In genomic region chr7:46396928-46397731, GRCm38 (mm10) we compare ENCODE assay signal across 9 mouse cellular contexts. TPM values are rescaled to one million over a fixed set of nuclear protein-coding genes. Genes with fewer than 3 reads are reported as not detected.
A peak's percentile ranks its signal among the peaks of the same experiment; 100 is the strongest.
DNase-seq lines count a peak whose midpoint lies in the region; ATAC-seq lines count a peak whose summit lies in the region.
"Had no signal": no experiment of that assay in that cellular context is flagged by ENCODE, and none has a peak within 500 bp of the region (broad histone marks: within the 10 kb centered on the region; RNA-seq: fewer than 3 reads in every experiment).

No protein-coding gene starts in this region.

- 3% methylated on average over 63 of the region's 64 CpGs for WGBS in liver, embryonic 11.5 days
- WGBS in intestine, embryonic 14.5 days: 2% methylated on average over 64 of the region's 64 CpGs
- 2% methylated on average over 62 of the region's 64 CpGs for WGBS in stomach, embryonic 15.5 days

- 0 out of 2 replicates have a peak, but pooled peaks cover 6% of the 10 kb centered on the region for H3K4me1 ChIP-seq in liver, embryonic 11.5 days (replicated peaks; ENCODE audit: control insufficient read depth, insufficient read depth, low read length)
- 0 out of 2 replicates have a peak, but pooled peaks cover 3% of the 10 kb centered on the region for H3K4me1 ChIP-seq in intestine, embryonic 14.5 days (replicated peaks; ENCODE audit: control insufficient read depth, insufficient read depth, low read length)
- H3K4me1 ChIP-seq in stomach, embryonic 15.5 days: peaks cover 23% of the 10 kb centered on the region; the same call in 1 of the 2 replicates

- no peak overlapping the region for H3K9ac ChIP-seq in liver, embryonic 11.5 days (ENCODE audit: low read depth, low read length)
- no peak overlapping the region for H3K9ac ChIP-seq in intestine, embryonic 14.5 days (ENCODE audit: low read length)
- H3K9ac ChIP-seq in stomach, embryonic 15.5 days: no peak overlapping the region
- H3K9ac ChIP-seq: liver, embryonic 15.5 days had no signal

- H3K27ac ChIP-seq in liver, embryonic 11.5 days (ENCODE audit: low read depth, low read length): no peak overlapping the region
- H3K27ac ChIP-seq in intestine, embryonic 14.5 days (ENCODE audit: low read depth): no peak overlapping the region
- H3K27ac ChIP-seq in stomach, embryonic 15.5 days: no peak overlapping the region
- H3K27ac ChIP-seq: liver, embryonic 15.5 days had no signal

- H3K9me3 ChIP-seq in liver, embryonic 11.5 days (ENCODE audit: control insufficient read depth, low read length): no peaks in the 10 kb centered on the region
- no peaks in the 10 kb centered on the region for H3K9me3 ChIP-seq in intestine, embryonic 14.5 days (ENCODE audit: control insufficient read depth, low read length)
- H3K9me3 ChIP-seq in stomach, embryonic 15.5 days: no peaks in the 10 kb centered on the region
- H3K9me3 ChIP-seq: liver, embryonic 15.5 days had no signal

- H3K27me3 ChIP-seq in liver, embryonic 11.5 days (replicated peaks; ENCODE audit: control insufficient read depth, insufficient read depth, low read length): peaks cover 68% of the 10 kb centered on the region
- peaks cover 76% of the 10 kb centered on the region for H3K27me3 ChIP-seq in intestine, embryonic 14.5 days (replicated peaks; ENCODE audit: control insufficient read depth, insufficient read depth, low read length)
- peaks cover 67% of the 10 kb centered on the region for H3K27me3 ChIP-seq in stomach, embryonic 15.5 days (replicated peaks)

- peak overlapping the region; percentile 79 for H3K4me2 ChIP-seq in liver, embryonic 11.5 days
- H3K4me2 ChIP-seq in intestine, embryonic 14.5 days (ENCODE audit: low read length): peak overlapping the region; percentile 78
- peak overlapping the region; percentile 91 for H3K4me2 ChIP-seq in stomach, embryonic 15.5 days

- peak overlapping the region; percentile 49 for H3K4me3 ChIP-seq in liver, embryonic 11.5 days (ENCODE audit: low read depth, low read length)
- peak overlapping the region; percentile 39 for H3K4me3 ChIP-seq in intestine, embryonic 14.5 days (ENCODE audit: low read depth, low read length)
- peak overlapping the region; percentile 46 for H3K4me3 ChIP-seq in stomach, embryonic 15.5 days (replicated peaks)

- no peaks in the 10 kb centered on the region for H3K36me3 ChIP-seq in liver, embryonic 11.5 days (ENCODE audit: control insufficient read depth, insufficient read depth, low read length)
- H3K36me3 ChIP-seq in intestine, embryonic 14.5 days (ENCODE audit: control insufficient read depth, insufficient read depth, low read length): no peaks in the 10 kb centered on the region
- H3K36me3 ChIP-seq in stomach, embryonic 15.5 days: no peaks in the 10 kb centered on the region
- H3K36me3 ChIP-seq: liver, embryonic 15.5 days had no signal

- ATAC-seq in liver, embryonic 11.5 days (replicated peaks; ENCODE audit: low FRiP score): no peak
- ATAC-seq in intestine, embryonic 14.5 days (replicated peaks; ENCODE audit: low FRiP score, low TSS enrichment, low read depth): peak; percentile 50
- ATAC-seq in megakaryocyte-erythroid progenitor cell, adult 5-6 weeks (replicated peaks; ENCODE audit: low FRiP score, low TSS enrichment, poor library complexity, severe bottlenecking): 0 out of 2 replicates have a peak, but pooled peaks have one; percentile 3
- ATAC-seq in stomach, embryonic 15.5 days (ENCODE audit: insufficient read depth, low FRiP score, low read depth): no peak

- DNase-seq in liver, embryonic 11.5 days (ENCODE audit: low spot score): no peak
- DNase-seq in liver: no peak
- DNase-seq in cerebellum, postnatal 14 days: peak; percentile 74 to 81
- DNase-seq in intestine, embryonic 14.5 days (ENCODE audit: low spot score): no peak
- no peak for DNase-seq in kidney, adult 18-20 months
- DNase-seq in spleen, postnatal 14 days (ENCODE audit: low spot score in 2 of 2): no peak

RNA-seq across cellular contexts. Expression of gene Kcnc1, which starts 0.8 kb away (rescaled TPM):
- 0.25 and 0.32 TPM in 2 replicates for polyA plus RNA-seq in liver, embryonic 11.5 days (2014; fragmentation: Nextera tagmentation; extraction: Ambion mirVana)
- 0.35 and 0.98 TPM in 2 replicates for polyA plus RNA-seq in intestine, embryonic 14.5 days (2014; fragmentation: Nextera tagmentation; extraction: Ambion mirVana)
- 1.1 and 10.7 TPM in 2 replicates for total RNA-seq in megakaryocyte-erythroid progenitor cell, adult 5-6 weeks (2014; fragmentation: Nextera tagmentation)
- total RNA-seq in megakaryocyte-erythroid progenitor cell, adult 5-6 weeks (2017): 0.19 and 0.84 TPM in 2 replicates
- 0.34 and 0.87 TPM in 2 replicates for polyA plus RNA-seq in stomach, embryonic 15.5 days (2015; fragmentation: Nextera tagmentation; extraction: Ambion mirVana)
- polyA plus RNA-seq: liver, embryonic 15.5 days had no signal

RNA-seq across cellular contexts. Expression of gene Myod1, which starts 20.9 kb away (rescaled TPM):
- 2.1 and 2.3 TPM in 2 replicates for polyA plus RNA-seq in liver, embryonic 11.5 days (2014; fragmentation: Nextera tagmentation; extraction: Ambion mirVana)
- polyA plus RNA-seq in intestine, embryonic 14.5 days (2014; fragmentation: Nextera tagmentation; extraction: Ambion mirVana): not detected in 2 replicates
- not detected in 2 replicates for total RNA-seq in megakaryocyte-erythroid progenitor cell, adult 5-6 weeks (2014; fragmentation: Nextera tagmentation)
- not detected in 2 replicates for total RNA-seq in megakaryocyte-erythroid progenitor cell, adult 5-6 weeks (2017)
- polyA plus RNA-seq in stomach, embryonic 15.5 days (2015; fragmentation: Nextera tagmentation; extraction: Ambion mirVana): 0.81 and 1.3 TPM in 2 replicates

Comparison
In these comparisons a context has a peak if more than half of its experiments do, and no peak if none do; other contexts are left out.
1. ATAC-seq: peak in intestine, embryonic 14.5 days (single experiment) and megakaryocyte-erythroid progenitor cell, adult 5-6 weeks (single experiment); none in liver, embryonic 11.5 days (single experiment) and stomach, embryonic 15.5 days (single experiment).
2. DNase-seq: peak in cerebellum, postnatal 14 days (2 of 2); none in liver, embryonic 11.5 days (single experiment), liver (single experiment), intestine, embryonic 14.5 days (single experiment), kidney, adult 18-20 months (single experiment) and spleen, postnatal 14 days (0 of 2).
3. Peak in every context shown above with its lines, with median percentiles within 50 percentile points of each other: H3K4me2 ChIP-seq and H3K4me3 ChIP-seq.